Mouse (Mus musculus): ENCODE measurements around the gene Pcca. TPM values are rescaled to one million over a fixed set of nuclear protein-coding genes. Genes with fewer than 3 reads are reported as not detected.

Pcca gene
- polyA plus RNA-seq, 1 experiment: 25.1 TPM

GRCm38 (mm10) chr14:122611035-122611434 lies 76.9 kb downstream of the Pcca start:
- Histone ChIP-seq H3K4me3 (ENCODE audit: low read depth, low read length) (no peak overlapping the region), H3K27me3 (ENCODE audit: control insufficient read depth, insufficient read depth, low read length, poor library complexity, severe bottlenecking) (no peaks in the 10 kb centered on the region), H3K4me1 (ENCODE audit: control insufficient read depth, insufficient read depth, low read length) (no peaks in the 10 kb centered on the region), H3K9me3 (replicated peaks; ENCODE audit: control insufficient read depth, insufficient read depth, low read length, poor library complexity, severe bottlenecking) (no peaks in the 10 kb centered on the region), H3K36me3 (ENCODE audit: control insufficient read depth, insufficient read depth, low read length, poor library complexity, severe bottlenecking) (no peaks in the 10 kb centered on the region), H3K27ac (ENCODE audit: insufficient read depth, low read length) (no peak overlapping the region), H3K9ac (ENCODE audit: low read depth, poor library complexity, severe bottlenecking) (no peak overlapping the region)
- TF ChIP-seq EP300 (IDR thresholded peaks at IDR 0.05; ENCODE audit: insufficient read depth, low read depth, low read length) (no peak), CTCF (IDR thresholded peaks at IDR 0.05; ENCODE audit: low read depth, low read length) (no peak), POLR2A (IDR thresholded peaks at IDR 0.05; ENCODE audit: insufficient read depth, low read length) (no peak)

DNA sequence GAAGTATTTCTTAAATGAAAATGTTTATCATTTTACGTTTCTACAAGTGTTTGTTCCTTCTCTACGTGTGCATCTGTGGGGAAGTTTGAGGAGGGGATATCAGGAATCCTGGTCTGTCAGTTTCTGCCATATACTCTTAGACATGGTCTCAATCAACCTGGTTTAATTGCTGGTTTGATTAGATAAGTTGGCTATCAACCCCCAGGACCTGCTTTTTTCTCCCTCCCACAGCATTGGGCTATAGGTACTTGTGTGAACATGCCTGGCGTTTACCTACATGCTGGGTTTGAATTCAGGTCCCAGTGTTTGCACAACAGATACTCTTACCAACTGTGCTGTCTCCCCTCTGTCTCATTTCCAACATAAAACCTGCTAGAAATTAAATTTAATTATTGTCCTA lies 78.2 kb downstream of the Pcca start:
- H3K4me3 ChIP-seq (ENCODE audit: low read depth, low read length): no peak overlapping the region
- no peak for TF ChIP-seq POLR2A (IDR thresholded peaks at IDR 0.05; ENCODE audit: insufficient read depth, low read length)
- TF ChIP-seq CTCF (IDR thresholded peaks at IDR 0.05; ENCODE audit: low read depth, low read length): no peak
- no peak for TF ChIP-seq EP300 (IDR thresholded peaks at IDR 0.05; ENCODE audit: insufficient read depth, low read depth, low read length)
- no peak overlapping the region for H3K27ac ChIP-seq (ENCODE audit: insufficient read depth, low read length)
- no peaks in the 10 kb centered on the region for H3K36me3 ChIP-seq (ENCODE audit: control insufficient read depth, insufficient read depth, low read length, poor library complexity, severe bottlenecking)
- H3K27me3 ChIP-seq (ENCODE audit: control insufficient read depth, insufficient read depth, low read length, poor library complexity, severe bottlenecking): no peaks in the 10 kb centered on the region
- no peaks in the 10 kb centered on the region for H3K9me3 ChIP-seq (replicated peaks; ENCODE audit: control insufficient read depth, insufficient read depth, low read length, poor library complexity, severe bottlenecking)
- H3K9ac ChIP-seq (ENCODE audit: low read depth, poor library complexity, severe bottlenecking): no peak overlapping the region
- no peaks in the 10 kb centered on the region for H3K4me1 ChIP-seq (ENCODE audit: control insufficient read depth, insufficient read depth, low read length)

DNA sequence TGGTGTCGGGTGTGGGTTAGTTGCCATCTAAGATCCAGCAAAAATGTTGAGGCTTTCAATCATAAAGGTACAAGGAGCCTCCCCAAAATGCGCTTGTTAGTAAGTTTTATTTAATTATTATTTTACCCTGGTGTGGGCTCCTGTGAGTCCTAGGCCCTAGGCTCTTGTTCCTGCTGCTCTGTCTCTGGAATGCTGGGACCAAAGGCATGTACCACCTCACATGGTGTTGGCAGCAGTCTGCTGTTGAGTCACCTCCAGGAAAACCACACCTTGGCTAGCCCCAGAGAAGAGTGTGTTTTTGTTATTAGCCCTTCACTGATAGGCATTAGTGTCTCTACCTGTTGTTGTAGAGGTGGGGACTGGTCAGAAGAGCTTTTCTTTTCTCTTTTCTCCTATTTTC lies 83.5 kb downstream of the Pcca start:
- no peaks in the 10 kb centered on the region for H3K27me3 ChIP-seq (ENCODE audit: control insufficient read depth, insufficient read depth, low read length, poor library complexity, severe bottlenecking)
- no peak overlapping the region for H3K27ac ChIP-seq (ENCODE audit: insufficient read depth, low read length)
- H3K4me3 ChIP-seq (ENCODE audit: low read depth, low read length): no peak overlapping the region
- no peaks in the 10 kb centered on the region for H3K4me1 ChIP-seq (ENCODE audit: control insufficient read depth, insufficient read depth, low read length)
- no peaks in the 10 kb centered on the region for H3K9me3 ChIP-seq (replicated peaks; ENCODE audit: control insufficient read depth, insufficient read depth, low read length, poor library complexity, severe bottlenecking)
- TF ChIP-seq POLR2A (IDR thresholded peaks at IDR 0.05; ENCODE audit: insufficient read depth, low read length) (no peak), EP300 (IDR thresholded peaks at IDR 0.05; ENCODE audit: insufficient read depth, low read depth, low read length) (no peak), CTCF (IDR thresholded peaks at IDR 0.05; ENCODE audit: low read depth, low read length) (no peak)
- no peaks in the 10 kb centered on the region for H3K36me3 ChIP-seq (ENCODE audit: control insufficient read depth, insufficient read depth, low read length, poor library complexity, severe bottlenecking)
- no peak overlapping the region for H3K9ac ChIP-seq (ENCODE audit: low read depth, poor library complexity, severe bottlenecking)

DNA sequence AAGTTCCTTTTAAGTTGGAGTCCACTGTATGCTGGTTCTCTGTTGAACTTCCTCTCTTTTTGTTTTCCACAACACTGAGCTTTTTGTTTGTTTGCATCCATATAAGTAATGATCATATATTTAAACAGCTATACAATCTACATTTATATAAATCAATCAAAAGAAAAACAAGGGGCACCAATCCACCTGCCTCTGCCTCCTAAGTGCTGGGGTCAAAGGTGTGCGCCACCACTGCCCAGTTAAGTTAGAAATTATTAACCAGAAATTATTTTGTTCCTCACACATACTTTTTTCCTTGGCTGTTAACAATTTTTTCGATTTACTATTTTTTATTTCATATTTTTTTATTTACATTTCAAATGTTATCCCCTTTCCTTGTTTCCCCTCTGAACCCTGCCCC lies 99.3 kb downstream of the Pcca start:
- Histone ChIP-seq H3K4me3 (ENCODE audit: low read depth, low read length) (no peak overlapping the region), H3K9ac (ENCODE audit: low read depth, poor library complexity, severe bottlenecking) (no peak overlapping the region), H3K27me3 (ENCODE audit: control insufficient read depth, insufficient read depth, low read length, poor library complexity, severe bottlenecking) (no peaks in the 10 kb centered on the region; the same call in 1 of the 2 replicates), H3K9me3 (replicated peaks; ENCODE audit: control insufficient read depth, insufficient read depth, low read length, poor library complexity, severe bottlenecking) (no peaks in the 10 kb centered on the region), H3K36me3 (ENCODE audit: control insufficient read depth, insufficient read depth, low read length, poor library complexity, severe bottlenecking) (no peaks in the 10 kb centered on the region), H3K4me1 (ENCODE audit: control insufficient read depth, insufficient read depth, low read length) (no peaks in the 10 kb centered on the region), H3K27ac (ENCODE audit: insufficient read depth, low read length) (no peak overlapping the region)
- no peak for TF ChIP-seq EP300 (IDR thresholded peaks at IDR 0.05; ENCODE audit: insufficient read depth, low read depth, low read length)
- no peak for TF ChIP-seq CTCF (IDR thresholded peaks at IDR 0.05; ENCODE audit: low read depth, low read length)
- no peak for TF ChIP-seq POLR2A (IDR thresholded peaks at IDR 0.05; ENCODE audit: insufficient read depth, low read length)

GRCm38 (mm10) chr14:122636601-122637000 lies 102.5 kb downstream of the Pcca start:
- Histone ChIP-seq H3K4me3 (ENCODE audit: low read depth, low read length) (no peak overlapping the region), H3K27me3 (ENCODE audit: control insufficient read depth, insufficient read depth, low read length, poor library complexity, severe bottlenecking) (no peaks in the 10 kb centered on the region; the same call in 1 of the 2 replicates), H3K36me3 (ENCODE audit: control insufficient read depth, insufficient read depth, low read length, poor library complexity, severe bottlenecking) (no peaks in the 10 kb centered on the region), H3K9ac (ENCODE audit: low read depth, poor library complexity, severe bottlenecking) (no peak overlapping the region), H3K4me1 (ENCODE audit: control insufficient read depth, insufficient read depth, low read length) (no peaks in the 10 kb centered on the region), H3K9me3 (replicated peaks; ENCODE audit: control insufficient read depth, insufficient read depth, low read length, poor library complexity, severe bottlenecking) (no peaks in the 10 kb centered on the region), H3K27ac (ENCODE audit: insufficient read depth, low read length) (no peak overlapping the region)
- TF ChIP-seq EP300 (IDR thresholded peaks at IDR 0.05; ENCODE audit: insufficient read depth, low read depth, low read length) (no peak), CTCF (IDR thresholded peaks at IDR 0.05; ENCODE audit: low read depth, low read length) (no peak), POLR2A (IDR thresholded peaks at IDR 0.05; ENCODE audit: insufficient read depth, low read length) (no peak)

DNA sequence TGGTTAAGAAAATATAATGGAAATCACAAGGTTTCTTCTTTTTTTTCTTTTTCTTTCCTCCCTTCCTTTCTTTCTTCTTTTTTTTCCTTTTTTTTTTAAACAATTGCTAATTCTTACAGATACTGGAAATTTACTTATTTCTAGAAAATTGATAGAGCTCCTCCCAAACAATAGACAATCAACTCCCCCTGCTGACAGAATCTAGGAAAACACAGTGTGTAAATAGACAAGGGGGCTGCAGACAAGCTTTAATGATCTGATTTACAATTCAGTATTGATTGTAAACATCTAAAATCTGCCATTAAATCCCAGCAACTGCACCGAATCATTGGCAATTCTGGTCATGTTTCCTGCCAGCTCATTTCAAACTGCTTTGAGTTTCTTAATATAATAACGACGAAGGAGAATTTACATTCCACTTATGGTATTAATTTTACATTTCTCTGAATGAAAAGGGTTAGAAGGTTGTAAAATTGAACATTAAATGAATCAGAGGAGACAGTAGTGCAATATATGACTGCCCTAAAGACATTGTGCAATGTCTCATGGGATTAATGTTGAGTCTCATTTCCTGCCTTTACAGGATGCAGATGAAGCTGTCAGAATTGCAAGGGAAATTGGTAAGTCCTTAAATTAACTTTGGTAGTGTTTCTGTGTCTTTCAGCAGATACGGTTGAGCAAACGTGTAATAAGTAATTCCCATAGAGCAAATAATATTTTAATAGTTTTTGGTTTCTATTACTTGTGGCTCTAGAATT lies 103.9 kb downstream of the Pcca start:
- H3K9me3 ChIP-seq (replicated peaks; ENCODE audit: control insufficient read depth, insufficient read depth, low read length, poor library complexity, severe bottlenecking): no peaks in the 10 kb centered on the region

More for the DNA sequence above, 103.9 kb downstream of the Pcca start:
- Histone ChIP-seq H3K36me3 (ENCODE audit: control insufficient read depth, insufficient read depth, low read length, poor library complexity, severe bottlenecking) (no peaks in the 10 kb centered on the region), H3K4me1 (ENCODE audit: control insufficient read depth, insufficient read depth, low read length) (no peaks in the 10 kb centered on the region), H3K27ac (ENCODE audit: insufficient read depth, low read length) (no peak overlapping the region), H3K9ac (ENCODE audit: low read depth, poor library complexity, severe bottlenecking) (no peak overlapping the region), H3K4me3 (ENCODE audit: low read depth, low read length) (no peak overlapping the region), H3K27me3 (ENCODE audit: control insufficient read depth, insufficient read depth, low read length, poor library complexity, severe bottlenecking) (no peaks in the 10 kb centered on the region; the same call in 1 of the 2 replicates)
- TF ChIP-seq POLR2A (IDR thresholded peaks at IDR 0.05; ENCODE audit: insufficient read depth, low read length): no peak

Data from ES-Bruce4 (cell line).